Mouse (Mus musculus) heart, adult 2 months (tissue): ENCODE data around the gene Olfr1367. TPM values are rescaled to one million over a fixed set of nuclear protein-coding genes. Genes with fewer than 3 reads are reported as not detected.

Source experiments
- DNase-seq, 2 experiments: peaks; one replicate each; pipeline ENCODE4 v3.0.0; 2021
- H3K27ac ChIP-seq: fragments of 200-600 bp; 2 replicates; pipeline ENCODE4 v1.8.1; 2022
- H3K27me3 ChIP-seq: fragments of 200-500 bp; 2 replicates; pipeline ENCODE4 v1.6.1; 2012; ENCODE audit warnings: mild to moderate bottlenecking, low read length, inconsistent platforms, mixed read lengths; ENCODE audit not compliant: control insufficient read depth, insufficient read depth
- H3K36me3 ChIP-seq: fragments of 200-500 bp; 2 replicates; pipeline ENCODE4 v1.6.1; 2012; ENCODE audit warnings: low read length, inconsistent platforms; ENCODE audit not compliant: control insufficient read depth, insufficient read depth
- H3K4me1 ChIP-seq: fragments of 200-500 bp; 2 replicates; pipeline ENCODE4 v1.6.1; 2011; ENCODE audit warnings: low read length; ENCODE audit not compliant: control insufficient read depth, insufficient read depth
- H3K4me3 ChIP-seq: fragments of 200-600 bp; 2 replicates; pipeline ENCODE4 v1.8.1; 2022
- H3K79me2 ChIP-seq: fragments of 200-500 bp; replicated peaks from 2 replicates; pipeline ENCODE4 v1.6.1; 2012; ENCODE audit warnings: mild to moderate bottlenecking, inconsistent platforms, low read length, moderate library complexity, mixed read lengths; ENCODE audit not compliant: control insufficient read depth, insufficient read depth
- H3K9ac ChIP-seq: fragments of 200-500 bp; 2 replicates; pipeline ENCODE4 v1.6.1; 2012; ENCODE audit warnings: low read depth, mild to moderate bottlenecking, control low read depth, inconsistent platforms, low read length, mixed read lengths
- CTCF ChIP-seq: fragments of 200-600 bp; IDR thresholded peaks from 2 replicates; pipeline ENCODE4 v1.8.1; 2022; ENCODE audit warnings: antibody characterized with exemption, mild to moderate bottlenecking, moderate library complexity
- EP300 ChIP-seq: fragments of 200-500 bp; IDR thresholded peaks from 2 replicates; pipeline ENCODE4 v1.6.1; 2011; ENCODE audit warnings: low read depth, low read length, control low read depth; ENCODE audit not compliant: insufficient read depth
- POLR2A ChIP-seq: fragments of 200-500 bp; IDR thresholded peaks from 2 replicates; pipeline ENCODE4 v1.6.1; 2011; ENCODE audit warnings: mild to moderate bottlenecking, low read depth, low read length, control low read depth; ENCODE audit not compliant: insufficient read depth
- WGBS: fragments of 180-500 bp; shearing (Covaris S2); methylation state at CpG from one replicate; pipeline ENCODE4 v1.1.7; 2018; 5-methylcytosine and 5-hydroxymethylcytosine counted together
- intact Hi-C: fragments of 180-260 bp; cut with DNase I; formaldehyde crosslinking; loops from one replicate; pipeline ENCODE4 v1.15.1; 2025
- long read RNA-seq: library from polyadenylated mRNA; stranded (forward); transcript quantifications from one replicate; pipeline ENCODE4 v2.0.0, GENCODE M21; 2021
- polyA plus RNA-seq: library from polyadenylated mRNA; depleted of rRNA; stranded (reverse); fragments of >200 nt; gene quantifications from 2 replicates; pipeline ENCODE4 v1.2.3, GENCODE M21; 2012; rRNA removed
- total RNA-seq, 2 experiments: library from RNA; stranded (reverse); gene quantifications; 2 replicates each; pipeline ENCODE4 v1.2.3; 2021

Gene Olfr1367
- not detected for total RNA-seq
- polyA plus RNA-seq: not detected in 2 replicates
- long read RNA-seq: 0 reads

- no peaks in the 10 kb centered on the region for H3K36me3 ChIP-seq
- H3K4me1 ChIP-seq: no peaks in the 10 kb centered on the region
- H3K4me3 ChIP-seq: no peak within 1 kb of the TSS
- H3K9ac ChIP-seq: no peak within 1 kb of the TSS
- H3K27me3 ChIP-seq: no peaks in the 10 kb centered on the region
- H3K79me2 ChIP-seq: no peaks in the 10 kb centered on the region
- no peak within 1 kb of the TSS for H3K27ac ChIP-seq
- intact Hi-C loops: no loop called here
- 59% methylated on average over 1 of the region's 1 CpGs for WGBS
- TF ChIP-seq EP300 (no peak), POLR2A (no peak), CTCF (no peak)
- DNase-seq: no peak
Observed at GRCm38 (mm10) chr13:21346610-21347009, at the start of gene Olfr1367. TSS of gene Olfr1367 (plus strand) at chr13:21346910.

- Histone ChIP-seq H3K4me1 (no peaks in the 10 kb centered on the region), H3K27me3 (no peaks in the 10 kb centered on the region), H3K4me3 (no peak overlapping the region), H3K36me3 (no peaks in the 10 kb centered on the region), H3K79me2 (no peaks in the 10 kb centered on the region), H3K9ac (no peak overlapping the region), H3K27ac (no peak overlapping the region)
- no peak for TF ChIP-seq POLR2A
- TF ChIP-seq CTCF: no peak
- no peak for TF ChIP-seq EP300
- intact Hi-C loops: no loop called here
- DNase-seq: no peak
- WGBS: 58% methylated on average over 3 of the region's 3 CpGs
Observed at GRCm38 (mm10) chr13:21298557-21298956, 48.2 kb upstream of the Olfr1367 start.

GRCm38 (mm10) chr13:21304483-21305066 lies 42.1 kb upstream of the Olfr1367 start:
- no peak overlapping the region for H3K4me3 ChIP-seq
- no peak overlapping the region for H3K27ac ChIP-seq
- WGBS: 79% methylated on average over 3 of the region's 3 CpGs
- no peaks in the 10 kb centered on the region for H3K79me2 ChIP-seq
- H3K27me3 ChIP-seq: no peaks in the 10 kb centered on the region
- DNase-seq: no peak
- no peaks in the 10 kb centered on the region for H3K36me3 ChIP-seq
- no peak overlapping the region for H3K9ac ChIP-seq
- TF ChIP-seq EP300 (no peak), CTCF (no peak), POLR2A (no peak)
- no peaks in the 10 kb centered on the region for H3K4me1 ChIP-seq
- intact Hi-C loops: no loop called here

GRCm38 (mm10) chr13:21309788-21310187 lies 36.9 kb upstream of the Olfr1367 start:
- no peak for DNase-seq
- no peaks in the 10 kb centered on the region for H3K36me3 ChIP-seq
- TF ChIP-seq EP300 (no peak), POLR2A (no peak), CTCF (no peak)
- H3K9ac ChIP-seq: no peak overlapping the region
- H3K79me2 ChIP-seq: no peaks in the 10 kb centered on the region
- H3K4me3 ChIP-seq: no peak overlapping the region
- 63% methylated on average over 2 of the region's 2 CpGs for WGBS
- no peak overlapping the region for H3K27ac ChIP-seq
- H3K4me1 ChIP-seq: no peaks in the 10 kb centered on the region
- intact Hi-C loops: no loop called here
- no peaks in the 10 kb centered on the region for H3K27me3 ChIP-seq

- no peak for DNase-seq
- Histone ChIP-seq H3K4me3 (no peak within 1 kb of the TSS), H3K9ac (no peak within 1 kb of the TSS), H3K79me2 (no peaks in the 10 kb centered on the region), H3K36me3 (no peaks in the 10 kb centered on the region), H3K27ac (no peak within 1 kb of the TSS), H3K4me1 (no peaks in the 10 kb centered on the region), H3K27me3 (no peaks in the 10 kb centered on the region)
- TF ChIP-seq EP300 (no peak), CTCF (no peak), POLR2A (no peak)
- intact Hi-C loops: no loop called here
- 35% methylated on average over 3 of the region's 3 CpGs for WGBS
Observed at GRCm38 (mm10) chr13:21311926-21312325, 34.8 kb upstream of the Olfr1367 start, which contains the start of gene Gpx6. TSS of gene Gpx6 (plus strand) at chr13:21312125.

- no peak for DNase-seq
- no peaks in the 10 kb centered on the region for H3K79me2 ChIP-seq
- TF ChIP-seq POLR2A (no peak), CTCF (no peak), EP300 (no peak)
- H3K36me3 ChIP-seq: no peaks in the 10 kb centered on the region
- 41% methylated on average over 4 of the region's 5 CpGs for WGBS
- no peaks in the 10 kb centered on the region for H3K27me3 ChIP-seq
- no peak overlapping the region for H3K27ac ChIP-seq
- intact Hi-C loops: no loop called here
- no peaks in the 10 kb centered on the region for H3K4me1 ChIP-seq
- no peak overlapping the region for H3K4me3 ChIP-seq
- no peak overlapping the region for H3K9ac ChIP-seq
Observed at GRCm38 (mm10) chr13:21312854-21313253, 33.9 kb upstream of the Olfr1367 start.
